Mouse (Mus musculus) heart, postnatal 36 days (tissue): ENCODE measurements around the gene Cdiptos. TPM values are rescaled to one million over a fixed set of nuclear protein-coding genes. Genes with fewer than 3 reads are reported as not detected.
A peak's percentile ranks its signal among the peaks of the same experiment; 100 is the strongest.

ENCODE experiments used
- DNase-seq, 2 experiments: peaks; one replicate each; pipeline ENCODE4 v3.0.0; 2021 to 2022
- intact Hi-C: fragments of 180-260 bp; cut with DNase I; formaldehyde crosslinking; loops from one replicate; pipeline ENCODE4 v1.15.1; 2025
- total RNA-seq, 2 experiments: library from RNA; stranded (reverse); gene quantifications; 2 replicates each; pipeline ENCODE4 v1.2.3; 2021

Gene Cdiptos
- total RNA-seq, 2 experiments from 2014 or later: 0.31 to 0.65 TPM

DNA sequence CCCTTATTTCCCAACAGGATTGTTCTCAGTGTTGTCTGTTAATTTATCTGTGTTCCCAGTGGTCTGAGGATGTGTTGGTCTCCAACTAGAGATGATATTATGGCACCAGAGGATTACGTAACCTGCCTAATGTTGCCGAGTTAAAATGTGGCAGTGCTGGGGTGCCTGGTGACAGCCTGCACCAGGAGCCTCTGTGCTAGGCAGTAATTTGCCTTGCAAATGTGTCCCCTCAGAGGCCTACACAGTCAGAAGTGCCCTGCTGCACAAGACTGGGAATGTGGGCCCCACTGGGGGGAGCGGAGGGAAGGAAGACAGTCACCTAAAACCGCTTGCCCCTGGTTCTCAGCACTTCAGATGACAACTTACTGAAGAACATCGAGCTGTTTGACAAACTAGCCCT is 34.1 kb downstream of the Cdiptos start:
- no peak for DNase-seq
- intact Hi-C loops: no loop called here

DNA sequence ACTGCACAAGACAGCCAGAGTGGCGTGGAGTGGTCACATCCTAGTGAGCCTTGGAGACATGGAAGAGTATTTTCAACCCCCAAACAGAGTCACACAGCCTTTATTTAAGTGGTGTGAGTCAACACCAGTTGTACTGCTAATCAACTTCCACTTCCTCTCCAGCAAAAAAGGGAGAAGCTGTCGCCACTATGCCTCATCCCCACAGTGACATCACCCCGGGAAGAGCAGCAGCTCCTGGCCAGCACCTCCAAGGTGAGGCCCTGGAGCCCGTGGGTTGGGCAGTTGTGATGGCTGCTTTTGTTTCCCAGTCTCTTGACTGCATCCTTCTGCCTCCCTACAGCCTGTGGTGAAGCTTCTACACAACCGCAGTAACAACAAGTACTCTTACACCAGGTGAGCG is 34.7 kb downstream of the Cdiptos start:
- intact Hi-C loops: no loop called here
- no peak for DNase-seq

GRCm38 (mm10) chr7:126932652-126933051 is 43.2 kb downstream of the Cdiptos start:
- intact Hi-C loops: no loop called here
- DNase-seq: no peak

DNA sequence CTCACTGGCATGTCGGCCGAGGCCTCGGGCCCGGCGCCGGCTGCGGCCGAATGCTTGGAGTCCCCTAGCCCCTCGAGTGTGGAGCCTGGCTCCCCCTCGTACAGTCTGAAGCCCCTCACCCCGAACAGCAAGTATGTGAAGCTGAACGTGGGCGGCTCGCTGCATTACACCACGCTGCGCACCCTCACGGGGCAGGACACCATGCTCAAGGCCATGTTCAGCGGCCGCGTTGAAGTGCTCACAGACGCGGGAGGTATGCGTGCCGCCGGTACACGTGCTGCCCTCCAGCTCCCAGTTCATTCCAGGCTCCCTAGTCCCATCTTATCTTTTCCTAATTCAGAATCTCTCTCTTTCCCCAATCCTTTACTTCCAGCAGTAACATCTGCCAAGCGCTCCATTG is 46.9 kb downstream of the Cdiptos start:
- intact Hi-C loops: loop anchor here (2.0 to 5.0 kb wide), 4 partner anchors 20 to 68 kb away; partner anchors contain the start of genes Asphd1 and Hirip3

DNA sequence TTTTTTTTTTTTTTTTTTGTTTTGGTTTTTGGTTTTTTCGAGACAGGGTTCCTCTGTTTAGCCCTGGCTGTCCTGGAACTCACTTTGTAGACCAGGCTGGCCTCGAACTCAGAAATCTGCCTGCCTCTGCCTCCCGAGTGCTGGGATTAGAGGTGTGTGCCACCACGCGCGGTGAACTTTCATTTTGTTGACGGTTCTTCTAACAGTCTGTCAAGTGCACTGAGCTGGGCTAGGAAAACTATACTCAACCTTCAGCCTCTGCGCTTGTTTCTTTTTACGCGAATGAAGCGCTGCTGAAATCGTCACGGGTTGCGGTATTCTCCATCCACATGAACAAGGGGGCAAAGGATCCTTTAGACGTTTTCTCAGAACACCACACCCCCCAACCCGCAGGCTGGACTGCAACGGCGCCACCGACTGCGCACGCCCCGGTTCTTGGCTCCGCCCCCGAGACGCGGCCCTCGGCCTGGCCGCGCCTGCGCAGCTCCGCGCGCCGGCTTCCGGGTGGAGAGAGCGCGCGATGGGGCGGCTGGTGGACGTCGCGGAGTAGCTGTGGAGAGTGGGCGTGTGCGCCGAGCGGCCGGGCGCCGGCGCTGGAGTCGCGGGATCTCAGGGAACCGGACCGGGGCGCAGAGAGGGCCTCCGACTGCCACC is 47.4 kb downstream of the Cdiptos start, which contains the start of gene Kctd13:
Gene Kctd13 (plus strand): TSS at position 496 of the 654 bp plus-strand sequence.
- peak; percentile 93 to 95 for DNase-seq
- intact Hi-C loops: loop anchor here (2.0 to 5.0 kb wide), 4 partner anchors 20 to 68 kb away; partner anchors contain the start of genes Asphd1 and Hirip3

More for the DNA sequence above, 46.9 kb downstream of the Cdiptos start:
- DNase-seq: no peak

DNA sequence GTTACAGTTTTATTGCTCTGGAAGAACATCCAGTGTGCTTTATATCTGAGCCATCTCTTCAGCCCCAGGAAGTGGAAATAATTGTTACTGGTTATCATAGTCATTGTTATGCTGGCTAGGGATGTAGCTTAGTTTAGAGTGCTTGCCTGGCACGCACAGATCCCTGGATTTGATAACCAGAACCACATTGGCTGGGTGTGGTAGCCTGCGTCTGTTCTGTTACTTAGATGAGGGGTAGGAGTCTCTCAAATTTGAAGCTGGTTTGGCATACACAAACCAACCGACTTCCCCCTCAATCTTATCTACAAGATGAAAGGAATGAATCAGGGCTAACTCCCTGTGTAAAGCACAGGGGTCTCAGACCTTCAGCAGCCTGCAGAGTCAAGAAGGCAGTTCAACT is 49.6 kb downstream of the Cdiptos start:
- intact Hi-C loops: loop anchor here (5.0 kb wide), 1 partner anchor 39 kb away; no protein-coding TSS in a partner anchor
- DNase-seq: no peak

GRCm38 (mm10) chr7:126923999-126924398 is 51.9 kb downstream of the Cdiptos start:
- intact Hi-C loops: no loop called here
- no peak for DNase-seq

- intact Hi-C loops: no loop called here
- DNase-seq: peak; percentile 55
These were observed 53.3 kb downstream of the Cdiptos start, which contains the start of gene Tmem219 for GRCm38 (mm10) chr7:126922624-126923060. TSS of gene Tmem219 (minus strand) at chr7:126922917.

Other genes starting within 250 kb of the Cdiptos start
- gene Mapk3, start 216.5 kb downstream of the Cdiptos start, total RNA-seq: 10 to 100 TPM; 61.0 to 62.2 TPM
- gene Gdpd3, start 209.8 kb downstream of the Cdiptos start, total RNA-seq: 1 to 10 TPM; 1.6 TPM
- 100 to 1,000 TPM in 1 of 2 experiments, 10 to 100 TPM in 1; 91.4 to 110 TPM for gene Ypel3, start 199.1 kb downstream of the Cdiptos start, total RNA-seq
- under 1 TPM; 0.24 to 0.44 TPM for gene Tbx6, start 194.6 kb downstream of the Cdiptos start, total RNA-seq
- 10 to 100 TPM; 36.1 to 36.5 TPM for gene Ppp4c, start 183.6 kb downstream of the Cdiptos start, total RNA-seq
- gene Fam57b, start 178.4 kb downstream of the Cdiptos start, total RNA-seq: 1 to 10 TPM; 8.2 to 9.7 TPM
- gene 4930451I11Rik, start 144.5 kb downstream of the Cdiptos start, total RNA-seq: not detected
- gene Doc2a, start 128.7 kb downstream of the Cdiptos start, total RNA-seq: not detected
- gene Hirip3, start 114.1 kb downstream of the Cdiptos start, total RNA-seq: 1 to 10 TPM; 6.1 to 6.6 TPM
- 10 to 100 TPM; 21.2 to 21.8 TPM for gene Ino80e, start 113.7 kb downstream of the Cdiptos start, total RNA-seq
- gene Taok2, start 91.4 kb downstream of the Cdiptos start, total RNA-seq: 10 to 100 TPM; 39.5 to 43.2 TPM
- 10 to 100 TPM in 1 of 2 experiments, 1 to 10 TPM in 1; 9.5 to 11.5 TPM for gene Tmem219, start 53.2 kb downstream of the Cdiptos start, total RNA-seq
- gene Kctd13, start 47.2 kb downstream of the Cdiptos start, total RNA-seq: 1 to 10 TPM; 5.4 to 7.4 TPM
- not detected for gene Asphd1, start 26.5 kb downstream of the Cdiptos start, total RNA-seq
- gene Sez6l2, start 25.5 kb downstream of the Cdiptos start, total RNA-seq: 1 to 10 TPM; 6.4 to 10.0 TPM
- 10 to 100 TPM; 52.2 to 55.4 TPM for gene Cdipt, start 184 bp downstream of the Cdiptos start, total RNA-seq
- 10 to 100 TPM; 53.5 to 57.7 TPM for gene Mvp, start 38.5 kb upstream of the Cdiptos start, total RNA-seq
- gene Pagr1b, start 40.4 kb upstream of the Cdiptos start, total RNA-seq: not detected
- gene Pagr1a, start 41.3 kb upstream of the Cdiptos start, total RNA-seq: 10 to 100 TPM in 1 of 2 experiments, not detected in 1; 11.8 TPM
- 10 to 100 TPM; 25.2 to 28.6 TPM for gene Gm42742, start 45.0 kb upstream of the Cdiptos start, total RNA-seq
- 1 to 10 TPM in 1 of 2 experiments, under 1 TPM in 1; 0.57 to 1.2 TPM for gene Prrt2, start 45.1 kb upstream of the Cdiptos start, total RNA-seq
- 10 to 100 TPM; 66.5 to 71.5 TPM for gene Maz, start 50.9 kb upstream of the Cdiptos start, total RNA-seq
- gene Kif22, start 66.4 kb upstream of the Cdiptos start, total RNA-seq: 1 to 10 TPM; 1.0 to 2.6 TPM
- not detected for gene Zg16, start 111.2 kb upstream of the Cdiptos start, total RNA-seq
- gene AI467606, start 115.3 kb upstream of the Cdiptos start, total RNA-seq: 1 to 10 TPM; 1.6 to 1.9 TPM
- not detected for gene Qprt, start 146.1 kb upstream of the Cdiptos start, total RNA-seq
- under 1 TPM; 0.76 to 0.92 TPM for gene Spn, start 161.7 kb upstream of the Cdiptos start, total RNA-seq
- gene Cd2bp2, start 220.0 kb upstream of the Cdiptos start, total RNA-seq: 10 to 100 TPM; 36.9 to 38.0 TPM
- 10 to 100 TPM; 24.6 to 26.4 TPM for gene Tbc1d10b, start 232.4 kb upstream of the Cdiptos start, total RNA-seq
- gene Mylpf, start 232.8 kb upstream of the Cdiptos start, total RNA-seq: 1 to 10 TPM; 2.4 to 2.5 TPM